Mouse (Mus musculus) MEL (cell line): Measurements from ENCODE around the gene Supt7l. TPM values are rescaled to one million over a fixed set of nuclear protein-coding genes. Genes with fewer than 3 reads are reported as not detected.

Experiments
- DNase-seq: peaks from one replicate; pipeline ENCODE4 v3.0.0; 2011; ENCODE audit warnings: low read depth, low spot score
- H3K27ac ChIP-seq: 2 replicates; pipeline ENCODE4 v1.5.1; 2012; ENCODE audit warnings: low read depth, mild to moderate bottlenecking, control low read depth, low read length, moderate library complexity; ENCODE audit not compliant: control insufficient read depth
- H3K27me3 ChIP-seq, 2 experiments: fragments of 150-350 bp in 1 of 2; sonication (generic) in 1 of 2; 2 replicates each; pipeline ENCODE4 v1.6.1; 2012; ENCODE audit warnings: low read length in 2 of 2, mild to moderate bottlenecking in 2 of 2, improper control_type of control experiment in 1 of 2, moderate library complexity in 1 of 2; ENCODE audit not compliant: insufficient read depth in 2 of 2, control insufficient read depth in 1 of 2
- H3K36me3 ChIP-seq, 2 experiments: 2 replicates each; pipeline ENCODE4 v1.6.1; 2012 to 2014; ENCODE audit warnings: low read length in 2 of 2, improper control_type of control experiment in 1 of 2, inconsistent platforms in 1 of 2, mild to moderate bottlenecking in 1 of 2; ENCODE audit not compliant: insufficient read depth in 2 of 2, control insufficient read depth in 1 of 2
- H3K4me1 ChIP-seq, 2 experiments: fragments of 150-350 bp in 1 of 2; sonication (generic) in 1 of 2; 2 replicates each; pipeline ENCODE4 v1.6.1; 2012; ENCODE audit warnings: low read length in 2 of 2, improper control_type of control experiment in 1 of 2, mild to moderate bottlenecking in 1 of 2; ENCODE audit not compliant: insufficient read depth in 2 of 2, control insufficient read depth in 1 of 2
- H3K4me3 ChIP-seq, 2 experiments: fragments of 150-350 bp in 1 of 2; sonication (generic) in 1 of 2; 2 replicates each; pipeline ENCODE4 v1.5.1; 2012; ENCODE audit warnings: low read depth in 2 of 2, low read length in 2 of 2, mild to moderate bottlenecking in 2 of 2, moderate library complexity in 2 of 2, control low read depth in 1 of 2, improper control_type of control experiment in 1 of 2; ENCODE audit not compliant: control insufficient read depth in 1 of 2, insufficient read depth in 1 of 2
- H3K79me2 ChIP-seq: 2 replicates; pipeline ENCODE4 v1.6.1; 2012; ENCODE audit warnings: mild to moderate bottlenecking, low read length, moderate library complexity; ENCODE audit not compliant: control insufficient read depth, poor library complexity, insufficient read depth
- H3K9ac ChIP-seq: 2 replicates; pipeline ENCODE4 v1.6.1; 2012; ENCODE audit warnings: low read depth, mild to moderate bottlenecking, control low read depth, low read length, moderate library complexity; ENCODE audit not compliant: control insufficient read depth, poor library complexity, severe bottlenecking
- H3K9me3 ChIP-seq: fragments of 150-350 bp; sonication (generic); replicated peaks from 2 replicates; pipeline ENCODE4 v1.6.1; 2012; ENCODE audit warnings: mild to moderate bottlenecking, low read length, improper control_type of control experiment, moderate library complexity; ENCODE audit not compliant: insufficient read depth
- CHD1 ChIP-seq: IDR thresholded peaks from 2 replicates; pipeline ENCODE4 v1.6.1; 2012; ENCODE audit warnings: low read depth, mild to moderate bottlenecking, inconsistent platforms, low read length, improper control_type of control experiment
- ELF1 ChIP-seq: IDR thresholded peaks from 2 replicates; pipeline ENCODE4 v1.6.1; 2014; ENCODE audit warnings: low read depth, mild to moderate bottlenecking, inconsistent platforms, low read length, improper control_type of control experiment, moderate library complexity
- EP300 ChIP-seq, 2 experiments: IDR thresholded peaks; 2 replicates each; pipeline ENCODE4 v1.6.1; 2011; ENCODE audit warnings: improper control_type of control experiment in 2 of 2, low read length in 2 of 2, low read depth in 1 of 2, mild to moderate bottlenecking in 1 of 2
- ETS1 ChIP-seq: IDR thresholded peaks from 2 replicates; pipeline ENCODE4 v1.6.1; 2012; ENCODE audit warnings: low read depth, mild to moderate bottlenecking, inconsistent platforms, low read length, improper control_type of control experiment, moderate library complexity
- GATA1 ChIP-seq: IDR thresholded peaks from 2 replicates; pipeline ENCODE4 v1.6.1; 2011; ENCODE audit warnings: low read depth, low read length, improper control_type of control experiment
- HCFC1 ChIP-seq: IDR thresholded peaks from 2 replicates; pipeline ENCODE4 v1.6.1; 2012; ENCODE audit warnings: low read depth, mild to moderate bottlenecking, inconsistent platforms, low read length, improper control_type of control experiment, moderate library complexity
- KAT2A ChIP-seq: conservative IDR thresholded peaks from 2 replicates; pipeline ENCODE4 v1.6.1; 2012; ENCODE audit warnings: low read depth, low read length, improper control_type of control experiment, inconsistent platforms
- MAFK ChIP-seq: IDR thresholded peaks from 2 replicates; pipeline ENCODE4 v1.6.1; 2011; ENCODE audit warnings: low read depth, mild to moderate bottlenecking, low read length, improper control_type of control experiment, borderline replicate concordance
- MAZ ChIP-seq: IDR thresholded peaks from 2 replicates; pipeline ENCODE4 v1.6.1; 2012; ENCODE audit warnings: low read depth, mild to moderate bottlenecking, inconsistent platforms, low read length, improper control_type of control experiment
- MYB ChIP-seq: IDR thresholded peaks from 2 replicates; pipeline ENCODE4 v1.6.1; 2011; ENCODE audit warnings: mild to moderate bottlenecking, low read depth, low read length, improper control_type of control experiment
- NELFE ChIP-seq: IDR thresholded peaks from 2 replicates; pipeline ENCODE4 v1.6.1; 2011; ENCODE audit warnings: low read depth, low read length, improper control_type of control experiment
- NRF1 ChIP-seq: IDR thresholded peaks from 2 replicates; pipeline ENCODE4 v1.6.1; 2014; ENCODE audit warnings: low read depth, mild to moderate bottlenecking, inconsistent platforms, low read length, improper control_type of control experiment, moderate library complexity; ENCODE audit not compliant: poor library complexity, insufficient read depth, severe bottlenecking
- POLR2AphosphoS2 ChIP-seq: IDR thresholded peaks from 2 replicates; pipeline ENCODE4 v1.6.1; 2011; ENCODE audit warnings: low read length, improper control_type of control experiment
- RCOR1 ChIP-seq: IDR thresholded peaks from 2 replicates; pipeline ENCODE4 v1.6.1; 2012; ENCODE audit warnings: low read depth, mild to moderate bottlenecking, inconsistent platforms, low read length, improper control_type of control experiment
- SIN3A ChIP-seq: IDR thresholded peaks from 2 replicates; pipeline ENCODE4 v1.6.1; 2012; ENCODE audit warnings: low read length, improper control_type of control experiment, inconsistent platforms
- TAL1 ChIP-seq: IDR thresholded peaks from 2 replicates; pipeline ENCODE4 v1.6.1; 2012; ENCODE audit warnings: mild to moderate bottlenecking, inconsistent platforms, low read length, moderate library complexity, mixed read lengths
- TBP ChIP-seq: IDR thresholded peaks from 2 replicates; pipeline ENCODE4 v1.8.0; 2011; ENCODE audit warnings: low read depth, low read length, improper control_type of control experiment
- TCF12 ChIP-seq: IDR thresholded peaks from 2 replicates; pipeline ENCODE4 v1.6.1; 2014; ENCODE audit warnings: low read depth, mild to moderate bottlenecking, inconsistent platforms, low read length, improper control_type of control experiment, moderate library complexity
- UBTF ChIP-seq: IDR thresholded peaks from 2 replicates; pipeline ENCODE4 v1.6.1; 2012; ENCODE audit warnings: low read depth, mild to moderate bottlenecking, inconsistent platforms, low read length, improper control_type of control experiment, moderate library complexity, borderline replicate concordance; ENCODE audit not compliant: insufficient read depth
- USF2 ChIP-seq, 2 experiments: IDR thresholded peaks; 2 replicates each; pipeline ENCODE4 v1.6.1; 2011 to 2012; ENCODE audit warnings: improper control_type of control experiment in 2 of 2, low read length in 2 of 2, borderline replicate concordance in 1 of 2, inconsistent platforms in 1 of 2, low read depth in 1 of 2, mild to moderate bottlenecking in 1 of 2; ENCODE audit not compliant: insufficient read depth in 1 of 2
- ZKSCAN1 ChIP-seq: IDR thresholded peaks from 2 replicates; pipeline ENCODE4 v1.6.1; 2012; ENCODE audit warnings: low read depth, mild to moderate bottlenecking, inconsistent platforms, low read length, improper control_type of control experiment, moderate library complexity
- ZMIZ1 ChIP-seq: IDR thresholded peaks from 2 replicates; pipeline ENCODE4 v1.6.1; 2012; ENCODE audit warnings: low read depth, mild to moderate bottlenecking, inconsistent platforms, low read length, improper control_type of control experiment, moderate library complexity
- ZNF384 ChIP-seq: IDR thresholded peaks from 2 replicates; pipeline ENCODE4 v1.6.1; 2012; ENCODE audit warnings: low read depth, mild to moderate bottlenecking, inconsistent platforms, low read length, improper control_type of control experiment
- polyA plus RNA-seq, 2 experiments: library from polyadenylated mRNA; stranded (reverse) in 1 of 2; unstranded in 1 of 2; fragments of >175 nt in 1 of 2; fragments of >200 nt in 1 of 2; gene quantifications; 2 replicates each; pipeline versions ENCODE4 v1.2.1 to v1.2.4; 2012; ENCODE audit warnings: low replicate concordance in 2 of 2, low read depth in 1 of 2; ENCODE audit not compliant: insufficient read length in 2 of 2, insufficient read depth in 1 of 2, missing spikeins in 1 of 2
- total RNA-seq: library from RNA; depleted of rRNA; stranded (reverse); fragments of 300-350 nt; gene quantifications from 2 replicates; pipeline ENCODE4 v1.2.3, GENCODE M21; 2012

Supt7l gene
- total and polyA plus RNA-seq, 3 experiments, result 19.3 to 23.6 TPM; not detected in 1

DNA sequence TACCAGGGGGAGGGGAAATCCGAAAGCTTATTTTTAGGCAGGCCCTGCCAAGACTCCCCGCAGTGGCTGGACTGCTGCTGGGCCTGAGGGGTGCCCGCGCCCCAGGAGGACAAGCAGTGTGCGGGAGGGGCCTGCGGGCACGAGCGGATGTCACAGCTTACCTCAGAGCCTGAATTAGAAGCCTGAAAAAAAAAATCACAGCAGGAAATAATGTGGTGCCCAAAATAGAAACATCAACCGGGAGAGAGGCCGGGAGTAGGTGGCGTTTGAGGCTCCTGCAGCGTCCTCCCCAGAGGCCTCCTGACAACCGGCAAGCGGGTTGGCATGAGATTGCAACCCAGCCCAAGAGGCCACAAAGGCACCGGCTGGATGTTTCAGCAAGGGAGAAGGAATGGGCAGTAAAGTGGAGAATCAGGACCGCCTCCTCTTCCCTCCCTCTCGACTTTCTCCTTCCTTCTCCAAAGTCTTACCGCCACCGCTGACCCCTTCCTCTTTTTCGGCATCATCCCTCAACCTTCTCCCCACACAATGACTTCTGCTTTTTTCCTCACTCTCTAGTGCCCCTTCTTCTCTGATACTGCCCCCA, 43.5 kb upstream of the Supt7l start:
- H3K4me3 ChIP-seq, result peak overlapping the region in 1 of 2 experiments; percentile 36; a peak in 2 of 4 replicates
- H3K27ac ChIP-seq, result no peak overlapping the region
- TF ChIP-seq TBP (peak; percentile 65; the same call in 1 of the 2 replicates), NRF1 (no peak), SIN3A (peak; percentile 47; the same call in 1 of the 2 replicates), ELF1 (no peak), RCOR1 (peak; percentile 79), MAZ (peak; percentile 93), UBTF (peak; percentile 88; the same call in 1 of the 2 replicates), EP300 (IDR thresholded peaks at IDR 0.05; ENCODE audit: low read depth in 1 of 2, low read length in 2 of 2) (peak; percentile 32 to 71; a peak in 3 of 4 replicates)
- H3K9ac ChIP-seq, result peak overlapping the region; percentile 44
- H3K79me2 ChIP-seq, result no peaks in the 10 kb centered on the region
- H3K27me3 ChIP-seq, result no peaks in the 10 kb centered on the region
- DNase-seq, result peak; percentile 92
- H3K36me3 ChIP-seq, result peaks cover 0 to 17% of the 10 kb centered on the region in 2 experiments; a peak in 2 of 4 replicates
- H3K4me1 ChIP-seq, result peaks cover 0 to 18% of the 10 kb centered on the region in 2 experiments; a peak in 3 of 4 replicates
- H3K9me3 ChIP-seq, result no peaks in the 10 kb centered on the region

DNA sequence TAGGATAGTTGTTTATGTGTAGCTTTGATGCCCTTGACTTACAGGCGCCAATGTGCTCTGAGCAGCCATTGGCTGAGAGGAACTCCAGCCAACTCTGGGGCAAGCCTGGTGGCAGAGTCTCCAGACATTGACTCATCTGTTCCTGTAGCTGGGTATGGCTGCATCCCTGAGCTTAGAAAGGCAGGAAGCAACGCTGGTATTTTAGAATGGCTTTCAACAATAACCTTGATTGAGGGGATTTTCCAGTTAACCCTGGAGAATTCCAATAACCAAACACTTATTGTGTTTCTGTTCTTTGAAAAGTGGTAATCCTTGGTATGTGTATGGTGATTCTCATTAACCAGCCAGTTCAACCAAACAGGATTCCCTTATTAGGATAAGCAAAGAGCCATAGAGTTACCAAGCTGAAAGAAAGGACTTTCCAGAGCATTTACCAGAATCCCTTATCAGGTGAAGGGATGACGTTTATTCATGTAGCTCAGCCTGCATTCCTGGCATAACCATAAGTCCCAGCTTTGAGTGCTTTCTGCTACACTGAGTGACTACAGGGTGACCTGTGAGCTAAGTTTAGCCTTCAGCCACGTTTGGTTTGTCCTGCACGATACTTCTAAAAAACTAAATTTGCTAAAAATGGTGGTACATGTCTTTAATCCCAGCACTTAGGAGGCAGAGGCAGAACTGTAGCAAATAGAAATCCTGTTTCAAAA, 40.5 kb upstream of the Supt7l start:
- TF ChIP-seq POLR2AphosphoS2, result no peak
- no peak for TF ChIP-seq ZMIZ1
- no peak for DNase-seq
- no peaks in the 10 kb centered on the region for H3K9me3 ChIP-seq
- H3K27ac ChIP-seq, result no peak overlapping the region
- H3K4me1 ChIP-seq, result peaks cover 0 to 18% of the 10 kb centered on the region in 2 experiments; a peak in 2 of 4 replicates
- no peak overlapping the region for H3K9ac ChIP-seq
- peaks cover 0 to 17% of the 10 kb centered on the region in 2 experiments; a peak in 2 of 4 replicates for H3K36me3 ChIP-seq
- no peaks in the 10 kb centered on the region for H3K27me3 ChIP-seq
- H3K4me3 ChIP-seq, result no peak overlapping the region
- no peaks in the 10 kb centered on the region for H3K79me2 ChIP-seq

DNA sequence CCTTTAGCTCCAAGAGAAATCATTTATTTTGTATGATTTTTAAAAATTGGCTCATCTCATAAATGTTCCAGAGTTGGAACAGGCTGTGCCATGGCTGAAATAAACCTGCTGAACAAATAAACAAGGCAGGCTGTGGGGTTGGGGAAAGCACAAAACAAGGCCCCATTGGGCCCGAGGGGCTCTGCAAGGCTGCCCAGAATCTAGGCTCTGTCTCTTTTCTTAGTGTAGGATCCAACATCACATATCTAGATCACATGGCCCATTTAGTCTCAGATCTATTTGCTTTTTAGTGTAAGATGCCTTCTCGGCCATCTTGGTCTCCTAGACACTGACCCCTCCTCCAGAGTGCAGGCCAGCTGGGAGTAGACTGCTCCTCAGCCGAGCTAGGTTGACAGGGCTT, 38.9 kb upstream of the Supt7l start:
- H3K4me1 ChIP-seq, result peaks cover 0 to 13% of the 10 kb centered on the region in 2 experiments; a peak in 2 of 4 replicates
- H3K27ac ChIP-seq, result no peak overlapping the region
- H3K79me2 ChIP-seq, result no peaks in the 10 kb centered on the region
- H3K27me3 ChIP-seq, result no peaks in the 10 kb centered on the region
- no peaks in the 10 kb centered on the region for H3K9me3 ChIP-seq
- H3K36me3 ChIP-seq, result peaks cover 0 to 15% of the 10 kb centered on the region in 2 experiments; a peak in 2 of 4 replicates
- H3K9ac ChIP-seq, result no peak overlapping the region
- no peak overlapping the region for H3K4me3 ChIP-seq
- DNase-seq, result no peak
- no peak for TF ChIP-seq MAZ
- no peak for TF ChIP-seq KAT2A
- no peak for TF ChIP-seq EP300 (IDR thresholded peaks at IDR 0.05; ENCODE audit: low read depth in 1 of 2, low read length in 2 of 2)
- no peak for TF ChIP-seq USF2 (IDR thresholded peaks at IDR 0.05; ENCODE audit: borderline replicate concordance in 1 of 2, insufficient read depth in 1 of 2, low read depth in 1 of 2, low read length in 2 of 2)
- TF ChIP-seq ZNF384, result no peak
- no peak for TF ChIP-seq ETS1
- TF ChIP-seq TAL1, result no peak
- TF ChIP-seq MAFK, result no peak
- no peak for TF ChIP-seq TCF12
- TF ChIP-seq GATA1, result no peak
- no peak for TF ChIP-seq CHD1
- TF ChIP-seq HCFC1, result no peak
- TF ChIP-seq ZKSCAN1, result no peak
- TF ChIP-seq TBP, result no peak
- TF ChIP-seq MYB, result no peak
- TF ChIP-seq NELFE, result no peak
- no peak for TF ChIP-seq POLR2AphosphoS2
